Mouse (Mus musculus) neural tube, embryonic 14.5 days (tissue): ENCODE measurements around the gene Ipmk. TPM values are rescaled to one million over a fixed set of nuclear protein-coding genes. Genes with fewer than 3 reads are reported as not detected.
"Not testable (repeated sequence)": the region's sequence is repeated elsewhere in the genome, so short reads cannot be mapped to it uniquely, and the experiment has no call there.

Experiments
- ATAC-seq: fragments of 200-750 bp; cut with Nextera tagmentation; 2 replicates; pipeline ENCODE4 v1.8.0; 2017; ENCODE audit warnings: low read depth, mild to moderate bottlenecking, moderate TSS enrichment, moderate library complexity
- H3K27ac ChIP-seq: fragments of 300-500 bp; sonication (generic); 2 replicates; pipeline ENCODE4 v1.5.1; 2014; ENCODE audit warnings: low read depth, mild to moderate bottlenecking, control low read depth, low read length, moderate library complexity, mixed read lengths
- H3K27me3 ChIP-seq: fragments of 300-500 bp; sonication (generic); 2 replicates; pipeline ENCODE4 v1.6.1; 2014; ENCODE audit warnings: low read length; ENCODE audit not compliant: control insufficient read depth, insufficient read depth
- H3K36me3 ChIP-seq: fragments of 300-500 bp; sonication (generic); 2 replicates; pipeline ENCODE4 v1.6.1; 2014; ENCODE audit warnings: low read length, mixed read lengths; ENCODE audit not compliant: control insufficient read depth, insufficient read depth
- H3K4me1 ChIP-seq: fragments of 300-500 bp; sonication (generic); 2 replicates; pipeline ENCODE4 v1.6.1; 2014; ENCODE audit warnings: low read length; ENCODE audit not compliant: control insufficient read depth, insufficient read depth
- H3K4me2 ChIP-seq: fragments of 300-500 bp; sonication (generic); 2 replicates; pipeline ENCODE4 v1.6.1; 2014; ENCODE audit warnings: mild to moderate bottlenecking, low read depth, low read length, control low read depth
- H3K4me3 ChIP-seq: fragments of 300-500 bp; sonication (generic); 2 replicates; pipeline ENCODE4 v1.5.1; 2014; ENCODE audit warnings: low read depth, low read length, control low read depth, mixed read lengths
- H3K9ac ChIP-seq: fragments of 300-500 bp; sonication (generic); replicated peaks from 2 replicates; pipeline ENCODE4 v1.6.1; 2014; ENCODE audit warnings: low read depth, mild to moderate bottlenecking, control low read depth, low read length, mixed read lengths
- H3K9me3 ChIP-seq: fragments of 300-500 bp; sonication (generic); 2 replicates; pipeline ENCODE4 v1.6.1; 2016; ENCODE audit warnings: low read length; ENCODE audit not compliant: control insufficient read depth
- WGBS: fragments of 180-500 bp; shearing (Covaris S2); extraction: QIAGEN DNeasy Blood & Tissue Kit; methylation state at CpG from one replicate; pipeline ENCODE4 v1.1.7; 2014; 5-methylcytosine and 5-hydroxymethylcytosine counted together
- polyA plus RNA-seq: library from polyadenylated mRNA; unstranded; fragments of >200 nt; fragmentation: Nextera tagmentation; extraction: Ambion mirVana; gene quantifications from 2 replicates; pipeline ENCODE4 v1.2.1, GENCODE M21; 2014

The Ipmk gene
- polyA plus RNA-seq, 1 experiment from 2014 or later = 24.3 TPM

DNA sequence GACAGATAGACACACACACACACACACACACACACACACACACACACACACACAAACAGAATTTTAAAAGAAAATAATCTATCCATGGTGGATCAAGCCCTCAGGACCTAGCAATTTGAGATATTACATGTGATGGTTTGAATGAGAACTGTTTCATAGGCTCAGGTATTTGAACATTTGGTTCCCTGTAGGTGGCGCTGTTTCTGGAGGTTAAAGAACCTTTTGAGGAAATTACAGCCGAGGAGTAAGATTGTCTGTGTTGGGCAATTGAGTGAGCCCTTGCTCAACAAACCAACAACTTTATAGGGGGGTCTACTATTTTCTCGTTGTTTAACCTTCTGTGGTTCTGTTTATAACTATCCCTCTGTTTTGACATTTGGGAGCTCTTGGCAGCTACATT lies 107.8 kb downstream of the Ipmk start:
- Histone ChIP-seq H3K4me3 (no peak overlapping the region), H3K4me1 (no peaks in the 10 kb centered on the region), H3K27me3 (no peaks in the 10 kb centered on the region), H3K27ac (no peak overlapping the region), H3K4me2 (no peak overlapping the region), H3K36me3 (no peaks in the 10 kb centered on the region), H3K9ac (no peak overlapping the region), H3K9me3 (no peaks in the 10 kb centered on the region)
- no peak for ATAC-seq
- 81% methylated on average over 3 of the region's 3 CpGs for WGBS

DNA sequence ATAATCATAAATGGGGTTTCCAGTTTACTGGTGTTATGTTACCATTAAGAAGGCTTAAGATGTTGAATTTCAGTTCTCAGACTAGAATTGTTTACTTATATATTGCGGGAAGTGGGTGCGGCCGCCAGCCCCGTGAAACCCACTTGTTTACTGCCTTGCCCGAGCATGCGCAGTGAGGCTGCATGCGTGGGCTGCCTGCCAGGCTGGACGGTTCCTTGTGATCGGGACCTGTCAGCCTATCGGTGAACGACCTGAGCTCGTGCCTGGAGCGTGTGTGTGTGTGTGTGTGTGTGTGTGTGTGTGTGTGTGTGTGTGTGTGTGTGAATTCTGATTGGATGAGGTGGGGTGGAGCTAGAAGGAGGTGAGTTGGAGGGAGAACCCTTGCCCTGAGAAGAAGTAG lies 114.8 kb downstream of the Ipmk start:
- not testable (repeated sequence) for H3K9ac ChIP-seq, H3K36me3 ChIP-seq, H3K27me3 ChIP-seq, H3K4me1 ChIP-seq, H3K4me2 ChIP-seq, H3K27ac ChIP-seq, H3K4me3 ChIP-seq, ATAC-seq, H3K9me3 ChIP-seq
- WGBS = 89% methylated on average over 13 of the region's 13 CpGs

DNA sequence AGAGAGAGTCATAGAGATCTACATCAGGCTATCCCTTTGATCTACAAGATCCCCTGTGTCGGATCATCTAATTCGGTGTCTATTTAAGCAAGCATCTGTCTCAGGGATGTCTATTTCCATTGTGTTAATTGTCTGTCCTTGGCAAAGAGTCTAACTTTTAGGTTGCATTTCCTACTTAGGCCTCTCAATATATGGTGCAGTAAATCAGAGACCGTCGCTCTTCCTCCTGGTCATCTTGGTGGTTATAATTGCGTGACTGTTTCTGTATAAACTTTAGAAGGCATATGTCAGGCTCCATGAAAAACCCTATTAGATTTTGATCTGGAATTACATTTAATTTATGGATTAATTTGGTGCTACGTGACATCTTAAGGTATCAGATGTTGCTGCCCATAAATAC lies 116.9 kb downstream of the Ipmk start:
- 85% methylated on average over 6 of the region's 6 CpGs for WGBS
- no peaks in the 10 kb centered on the region for H3K4me1 ChIP-seq

DNA sequence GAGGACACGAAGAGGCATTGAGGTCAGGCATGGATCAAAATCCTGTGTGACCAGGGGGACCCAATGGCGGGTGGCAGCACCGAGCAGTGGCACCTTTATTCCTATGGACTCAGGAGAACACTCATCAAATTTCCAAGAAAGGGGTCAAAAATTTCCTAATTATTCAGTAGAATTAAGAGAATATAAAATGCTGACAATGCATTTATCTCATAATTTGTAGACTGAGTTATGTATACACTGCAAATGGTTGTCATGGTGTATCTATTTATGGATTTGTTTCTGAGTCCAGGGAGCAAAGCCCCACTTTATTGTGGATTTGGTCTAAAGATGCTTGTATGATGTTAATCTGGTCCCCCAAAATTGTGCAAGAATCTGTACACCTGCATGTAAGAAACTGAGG lies 120.8 kb downstream of the Ipmk start:
- 97% methylated on average over 3 of the region's 3 CpGs for WGBS
- ATAC-seq = no peak

More for the DNA sequence above, 116.9 kb downstream of the Ipmk start:
- no peaks in the 10 kb centered on the region for H3K36me3 ChIP-seq
- H3K4me2 ChIP-seq = no peak overlapping the region
- no peaks in the 10 kb centered on the region for H3K9me3 ChIP-seq
- H3K9ac ChIP-seq = no peak overlapping the region
- no peak for ATAC-seq
- H3K27ac ChIP-seq = no peak overlapping the region
- no peaks in the 10 kb centered on the region for H3K27me3 ChIP-seq
- no peak overlapping the region for H3K4me3 ChIP-seq

DNA sequence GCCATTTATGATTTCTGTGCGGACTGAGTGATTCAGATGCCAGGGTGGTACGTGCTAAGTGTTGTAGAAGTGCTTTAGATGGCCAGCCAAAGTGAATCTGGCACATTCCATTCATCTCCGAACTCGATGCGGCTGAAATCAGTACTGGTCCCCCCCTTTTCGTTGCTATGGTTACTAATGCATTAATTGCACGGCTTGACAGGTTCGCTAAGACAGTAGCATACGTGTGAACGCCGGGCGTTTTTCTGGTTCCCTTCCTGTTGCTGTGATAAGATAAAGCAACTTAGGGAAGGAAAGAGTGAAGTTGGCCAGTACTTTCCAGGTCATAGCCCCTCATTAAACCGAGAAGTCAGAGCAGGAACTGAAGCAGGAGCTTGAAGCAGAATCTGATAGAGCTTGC lies 122.2 kb downstream of the Ipmk start:
- Histone ChIP-seq H3K9ac (no peak overlapping the region), H3K36me3 (no peaks in the 10 kb centered on the region), H3K4me2 (no peak overlapping the region), H3K9me3 (no peaks in the 10 kb centered on the region), H3K27me3 (no peaks in the 10 kb centered on the region), H3K4me3 (no peak overlapping the region), H3K27ac (no peak overlapping the region), H3K4me1 (no peaks in the 10 kb centered on the region)
- no peak for ATAC-seq
- WGBS = 61% methylated on average over 13 of the region's 13 CpGs

More for the DNA sequence above, 120.8 kb downstream of the Ipmk start:
- Histone ChIP-seq H3K36me3 (no peaks in the 10 kb centered on the region), H3K27me3 (no peaks in the 10 kb centered on the region), H3K4me3 (no peak overlapping the region), H3K4me2 (no peak overlapping the region), H3K27ac (no peak overlapping the region), H3K9ac (no peak overlapping the region), H3K4me1 (no peaks in the 10 kb centered on the region), H3K9me3 (no peaks in the 10 kb centered on the region)

DNA sequence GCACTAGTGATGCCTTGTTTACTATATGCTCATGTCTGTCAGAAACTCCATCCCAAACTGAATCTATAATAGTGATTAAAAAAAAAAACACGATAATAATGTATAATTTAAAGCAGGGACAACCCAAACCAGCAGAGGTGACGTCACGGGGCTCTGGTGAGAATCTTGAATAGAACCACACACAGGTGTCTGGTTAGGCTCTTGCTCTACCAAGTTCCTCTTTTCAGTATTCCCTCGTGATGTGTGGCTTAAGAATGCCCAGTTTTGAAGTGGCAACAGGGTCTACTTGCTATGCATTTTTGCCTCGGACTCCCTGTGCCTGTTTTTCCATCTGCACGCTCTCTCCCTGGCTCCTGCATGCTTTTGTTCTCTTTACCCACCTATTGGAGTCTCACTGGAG lies 124.5 kb downstream of the Ipmk start:
- Histone ChIP-seq H3K4me3 (no peak overlapping the region), H3K27ac (no peak overlapping the region), H3K4me1 (no peaks in the 10 kb centered on the region), H3K36me3 (no peaks in the 10 kb centered on the region), H3K4me2 (no peak overlapping the region), H3K27me3 (no peaks in the 10 kb centered on the region), H3K9me3 (no peaks in the 10 kb centered on the region), H3K9ac (no peak overlapping the region)
- WGBS = 89% methylated on average over 6 of the region's 6 CpGs
- ATAC-seq = no peak

DNA sequence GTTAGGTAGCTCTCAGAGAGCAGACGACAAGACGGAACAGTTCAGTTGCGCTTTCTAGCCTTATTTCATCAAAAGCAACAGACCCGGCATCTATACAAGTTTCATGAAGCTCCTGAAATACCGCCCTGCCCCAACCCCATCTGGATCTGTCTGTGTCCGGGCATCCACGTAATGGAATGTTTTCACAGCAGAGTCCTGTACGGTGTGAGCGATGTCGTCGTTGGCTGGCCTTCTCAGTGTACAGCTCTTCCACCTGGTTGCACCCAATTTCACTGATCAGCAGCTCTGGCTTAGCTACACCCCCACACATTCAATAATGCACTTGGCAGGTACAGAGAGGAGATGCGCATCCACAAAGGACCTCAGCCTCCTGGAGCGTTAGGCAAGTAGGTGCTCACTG lies 126.0 kb downstream of the Ipmk start:
- H3K9me3 ChIP-seq = no peaks in the 10 kb centered on the region
- no peak for ATAC-seq
- no peaks in the 10 kb centered on the region for H3K36me3 ChIP-seq
- H3K27me3 ChIP-seq = no peaks in the 10 kb centered on the region
- H3K9ac ChIP-seq = no peak overlapping the region
- 74% methylated on average over 13 of the region's 13 CpGs for WGBS
- no peak overlapping the region for H3K4me2 ChIP-seq
- no peak overlapping the region for H3K27ac ChIP-seq
- H3K4me1 ChIP-seq = no peaks in the 10 kb centered on the region
- H3K4me3 ChIP-seq = no peak overlapping the region

DNA sequence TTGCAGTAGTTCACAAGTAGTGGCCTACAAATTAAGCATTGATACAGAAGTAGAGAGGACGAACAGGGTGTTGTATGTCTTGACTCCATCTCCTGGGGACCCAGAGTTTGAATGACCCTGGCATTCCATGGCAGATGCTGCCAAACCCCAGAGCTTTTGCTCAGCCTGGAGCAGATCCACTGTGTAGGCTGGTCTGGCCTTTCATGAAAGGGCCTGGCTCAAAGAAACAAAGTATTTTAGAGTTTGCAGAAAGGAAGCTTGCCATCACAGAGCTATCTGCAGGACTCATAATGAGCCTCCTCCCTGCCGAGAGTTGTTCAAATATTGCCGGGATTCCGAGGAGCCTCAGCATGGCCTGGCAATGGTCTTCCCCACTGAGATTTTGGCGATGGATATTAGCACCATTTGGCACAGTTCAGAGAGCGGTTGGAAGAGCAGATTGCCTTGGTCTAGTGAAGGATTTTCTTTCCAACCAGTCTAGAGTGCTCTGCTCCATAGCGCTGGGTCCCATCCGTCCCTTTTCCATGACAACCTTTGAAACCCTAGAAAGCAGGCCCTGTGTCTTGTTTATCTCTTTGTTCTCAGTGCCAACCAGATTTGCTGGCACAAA lies 129.0 kb downstream of the Ipmk start:
- no peak overlapping the region for H3K27ac ChIP-seq
- no peak overlapping the region for H3K9ac ChIP-seq
- WGBS = 63% methylated on average over 8 of the region's 8 CpGs
- no peak overlapping the region for H3K4me3 ChIP-seq
- H3K4me1 ChIP-seq = no peaks in the 10 kb centered on the region
- H3K36me3 ChIP-seq = no peaks in the 10 kb centered on the region
- H3K27me3 ChIP-seq = no peaks in the 10 kb centered on the region
- no peak overlapping the region for H3K4me2 ChIP-seq
- peak; percentile 53; the same call in 1 of the 2 replicates for ATAC-seq
- H3K9me3 ChIP-seq = no peaks in the 10 kb centered on the region

DNA sequence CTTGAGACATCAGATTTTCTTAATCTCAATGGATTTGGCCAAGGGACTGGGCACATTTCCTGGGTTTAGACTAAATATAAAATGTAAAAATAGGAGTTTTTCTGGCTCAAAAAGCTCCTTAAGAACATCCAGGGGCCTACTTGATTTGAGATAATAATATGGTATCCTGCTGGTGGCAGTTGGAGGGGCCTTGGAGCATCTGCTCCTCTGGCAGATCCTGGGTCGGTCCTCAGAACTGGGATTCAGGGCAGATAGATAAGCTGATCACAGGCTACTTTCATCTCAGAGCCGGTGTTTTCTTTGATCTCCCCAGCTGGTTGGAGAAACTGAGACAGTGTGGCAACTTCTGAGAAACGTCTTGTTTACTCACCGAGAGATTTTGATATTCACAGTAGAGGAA lies 129.6 kb downstream of the Ipmk start:
- H3K27me3 ChIP-seq = no peaks in the 10 kb centered on the region
- no peak overlapping the region for H3K4me2 ChIP-seq
- ATAC-seq = no peak

More for the DNA sequence above, 129.6 kb downstream of the Ipmk start:
- Histone ChIP-seq H3K9ac (no peak overlapping the region), H3K27ac (no peak overlapping the region), H3K4me3 (no peak overlapping the region), H3K9me3 (no peaks in the 10 kb centered on the region), H3K36me3 (no peaks in the 10 kb centered on the region), H3K4me1 (no peaks in the 10 kb centered on the region)
- 74% methylated on average over 4 of the region's 4 CpGs for WGBS
